Mouse (Mus musculus): ENCODE measurements around the gene Cbfa2t2.

Gene Cbfa2t2

DNA sequence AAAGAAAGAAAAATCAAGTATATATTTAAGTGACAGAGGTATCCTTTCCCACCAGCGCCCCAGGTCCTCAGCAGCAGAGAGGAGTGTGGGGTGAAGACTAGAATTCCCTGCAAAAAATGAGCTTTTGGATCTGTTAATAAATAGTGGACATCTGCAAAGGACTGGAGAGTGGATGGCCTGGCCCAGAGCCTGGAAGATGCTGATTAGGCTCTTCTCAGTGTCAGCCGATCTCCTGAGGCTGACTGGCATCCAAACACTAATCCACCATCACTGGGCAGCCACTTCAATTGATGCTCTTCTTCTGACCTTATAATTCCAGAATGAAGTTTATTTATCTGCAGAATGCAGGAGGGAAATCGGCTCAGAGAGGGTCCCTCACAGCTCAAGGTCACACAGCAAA, 136.7 kb downstream of the Cbfa2t2 start:
- WGBS = 83% methylated on average over 3 of the region's 3 CpGs

DNA sequence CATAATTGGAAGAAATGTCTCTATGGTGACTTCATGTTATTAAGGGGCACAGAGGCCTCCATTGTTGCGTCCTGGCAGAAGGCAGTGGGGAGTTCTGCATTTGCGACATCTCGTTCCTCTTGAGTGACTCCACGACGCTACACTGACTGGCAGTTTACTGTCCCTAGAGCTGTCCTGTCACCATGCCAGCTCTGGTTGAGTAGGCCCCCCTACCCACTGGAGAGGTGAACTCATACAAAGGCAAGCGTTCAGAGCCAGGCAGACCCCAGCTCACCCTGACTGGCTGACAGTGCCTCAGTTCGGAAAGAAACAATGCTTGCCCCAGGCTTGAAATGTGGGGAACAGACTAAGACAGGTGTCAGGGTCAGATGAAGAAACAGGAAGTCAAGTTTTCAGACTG, 138.0 kb downstream of the Cbfa2t2 start:
- 65% methylated on average over 7 of the region's 7 CpGs for WGBS

GRCm38 (mm10) chr2:154576876-154577743, 140.8 kb downstream of the Cbfa2t2 start:
- 66% methylated on average over 12 of the region's 12 CpGs for WGBS

DNA sequence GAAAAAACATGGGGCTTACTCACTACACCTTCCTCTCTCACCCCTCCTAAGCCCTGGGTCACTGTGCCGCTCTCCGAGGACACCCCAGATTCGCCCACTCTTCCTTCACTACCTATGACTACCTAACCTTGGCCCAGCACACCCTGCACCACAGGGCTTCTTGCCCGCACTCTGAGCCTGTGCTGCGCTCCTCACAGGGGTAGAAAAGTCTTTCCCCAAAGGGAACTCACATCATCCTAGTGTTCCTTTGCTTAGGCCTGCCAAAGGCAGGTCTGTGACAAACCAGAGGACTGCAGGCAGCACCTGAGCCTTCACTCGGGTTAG, 141.4 kb downstream of the Cbfa2t2 start:
- 92% methylated on average over 6 of the region's 6 CpGs for WGBS

GRCm38 (mm10) chr2:154580586-154580985, 144.3 kb downstream of the Cbfa2t2 start:
- 50% methylated on average over 8 of the region's 8 CpGs for WGBS

- WGBS = 69% methylated on average over 1 of the region's 1 CpGs
Observed at GRCm38 (mm10) chr2:154581421-154581820, 145.1 kb downstream of the Cbfa2t2 start.

DNA sequence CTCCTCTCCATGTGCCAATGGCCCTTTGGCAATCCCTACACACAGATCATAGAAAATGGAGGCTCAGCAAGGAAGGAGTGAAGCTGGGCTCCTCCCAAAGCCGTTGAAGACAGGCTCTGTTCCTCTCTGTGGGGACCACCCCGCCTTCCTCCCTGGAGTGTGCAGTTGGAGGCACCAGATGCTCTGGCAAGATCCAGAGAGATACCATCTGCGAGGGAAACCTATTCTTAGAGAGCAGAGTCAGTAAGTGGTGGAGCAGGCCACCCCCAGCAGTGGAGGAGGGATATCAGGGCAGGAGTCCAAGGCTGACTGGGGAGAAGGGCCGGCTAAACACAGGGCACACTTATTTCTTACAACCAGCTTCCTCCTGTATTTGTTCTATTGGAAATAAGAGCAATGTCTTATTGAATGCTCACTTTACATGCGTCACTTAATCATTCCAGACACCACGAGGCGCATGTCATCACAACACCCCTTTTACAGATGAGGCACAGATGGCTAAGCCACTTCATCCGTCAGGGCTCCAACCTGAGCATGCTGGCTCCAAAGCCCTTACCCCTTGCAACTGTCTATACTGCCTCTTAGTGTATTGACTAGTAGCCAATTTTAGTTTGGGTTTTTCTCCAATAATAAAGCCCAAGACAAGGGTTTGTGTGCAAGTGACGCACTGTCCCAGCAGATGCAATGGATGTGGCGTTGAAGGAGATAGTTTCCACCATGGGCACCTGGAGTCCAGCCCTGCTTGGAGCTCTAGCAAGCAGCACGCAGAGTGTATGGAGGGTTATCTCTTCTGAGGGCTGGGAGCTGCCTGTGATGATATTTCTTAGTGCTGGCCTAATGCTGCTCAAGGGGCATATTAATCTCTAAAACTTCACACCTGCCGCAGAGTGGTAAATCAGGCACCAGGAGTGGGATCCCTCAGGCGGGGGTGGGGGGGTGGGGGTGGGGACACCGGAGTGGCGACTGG, 147.9 kb downstream of the Cbfa2t2 start:
- WGBS = 32% methylated on average over 15 of the region's 15 CpGs

DNA sequence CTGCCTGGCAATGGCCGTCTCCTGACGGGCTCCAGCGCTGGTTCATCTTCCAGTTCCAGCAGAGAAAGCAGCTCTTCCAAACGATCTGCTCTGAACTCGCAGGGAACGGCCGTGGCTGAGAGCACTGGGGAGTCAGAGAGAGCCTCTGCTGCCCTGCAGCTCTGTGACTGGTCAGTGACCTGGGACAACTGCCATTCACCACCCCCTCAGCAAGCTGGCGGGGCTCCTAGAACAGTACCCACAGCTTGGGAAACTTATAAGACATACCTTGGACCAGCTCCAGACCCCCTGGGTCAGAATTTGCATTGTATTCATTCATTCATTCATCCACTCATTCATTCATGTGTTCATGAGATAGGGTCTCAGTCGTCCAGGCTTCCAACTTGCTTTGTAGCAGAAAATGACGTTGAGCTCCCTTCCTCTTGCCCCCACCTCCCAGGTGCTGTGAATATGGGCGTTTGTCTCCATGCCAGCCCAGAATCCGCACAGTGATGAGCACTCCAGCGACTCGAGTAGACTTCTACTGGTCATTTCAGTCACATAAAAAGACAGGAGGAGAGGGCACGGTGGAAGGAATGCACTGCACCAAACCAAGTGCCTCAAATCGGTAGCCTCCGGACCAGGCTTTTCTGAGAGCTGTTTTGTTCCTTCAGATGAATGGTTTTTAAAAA, 148.8 kb downstream of the Cbfa2t2 start:
- 31% methylated on average over 17 of the region's 17 CpGs for WGBS

- 64% methylated on average over 5 of the region's 5 CpGs for WGBS
Observed at GRCm38 (mm10) chr2:154586405-154586804, 150.1 kb downstream of the Cbfa2t2 start.
